Mouse (Mus musculus) brain, embryonic 14.5 days (tissue): ENCODE measurements around the gene Med20.

ENCODE experiments used
- CTCF ChIP-seq: fragments of 200-500 bp; IDR thresholded peaks from 2 replicates; pipeline ENCODE4 v1.5.1; 2012; ENCODE audit warnings: inconsistent platforms, mild to moderate bottlenecking, moderate library complexity, borderline replicate concordance; ENCODE audit not compliant: insufficient read depth, insufficient read length; ENCODE audit errors: extremely low read depth
- POLR2A ChIP-seq: fragments of 200-500 bp; IDR thresholded peaks from 2 replicates; pipeline ENCODE4 v1.6.1; 2012; ENCODE audit warnings: mild to moderate bottlenecking, inconsistent platforms, borderline replicate concordance; ENCODE audit not compliant: poor library complexity, insufficient read depth, insufficient read length, severe bottlenecking; ENCODE audit errors: extremely low read depth

DNA sequence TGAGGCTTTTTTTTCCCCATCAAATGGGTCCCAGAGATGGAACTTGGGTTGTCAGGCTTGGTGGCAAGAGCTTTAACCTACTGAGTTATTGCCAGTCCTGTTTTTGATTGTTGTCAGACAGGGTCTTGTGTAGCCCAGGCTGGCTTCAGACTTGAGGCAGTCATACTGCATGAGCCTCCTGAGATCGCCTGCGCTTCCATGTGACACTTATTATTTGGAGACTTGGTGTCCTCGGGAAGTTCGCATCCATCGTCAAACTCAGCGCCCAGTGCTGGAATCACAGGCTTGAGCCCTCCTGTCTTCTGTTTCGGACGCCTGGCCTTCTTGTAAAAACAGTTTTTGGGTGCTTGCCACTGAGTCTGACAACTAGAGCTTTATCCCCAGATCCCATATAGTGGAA is 4.7 kb downstream of the Med20 start:
- TF ChIP-seq POLR2A (no peak), CTCF (no peak)
